Mouse (Mus musculus): ENCODE measurements at regions not wholly inside any gene's neighbourhood (a gene's known extent, or its start where the extent isn't known, plus 50 kb on each side); places are given as distances from the start of the nearest gene placed in this dataset.

GRCm38 (mm10) chr1:154080505-154081380, 120.2 kb upstream of the Zfp648 start:
- DNase-seq (ENCODE audit: low spot score): no peak

GRCm38 (mm10) chr1:154086145-154086544, 114.8 kb upstream of the Zfp648 start:
- DNase-seq (ENCODE audit: low spot score): no peak

- no peak for DNase-seq (ENCODE audit: low spot score)
These were observed 111.2 kb upstream of the Zfp648 start for GRCm38 (mm10) chr1:154089815-154090214.

- DNase-seq (ENCODE audit: low spot score): no peak
These were observed 110.2 kb upstream of the Zfp648 start for GRCm38 (mm10) chr1:154090521-154091490.

GRCm38 (mm10) chr1:154093549-154093948, 107.4 kb upstream of the Zfp648 start:
- no peak for DNase-seq (ENCODE audit: low spot score)

- DNase-seq (ENCODE audit: low spot score): no peak
These were observed 106.6 kb upstream of the Zfp648 start for GRCm38 (mm10) chr1:154094357-154094756.

- DNase-seq (ENCODE audit: low spot score): no peak
These were observed 104.9 kb upstream of the Zfp648 start for GRCm38 (mm10) chr1:154096113-154096512.

GRCm38 (mm10) chr1:154096911-154097310, 104.1 kb upstream of the Zfp648 start:
- no peak for DNase-seq (ENCODE audit: low spot score)

- peak; percentile 10 for DNase-seq (ENCODE audit: low spot score)
These were observed 103.3 kb upstream of the Zfp648 start for GRCm38 (mm10) chr1:154097656-154098055.

- DNase-seq (ENCODE audit: low spot score): no peak
These were observed 100.4 kb upstream of the Zfp648 start for GRCm38 (mm10) chr1:154100556-154100955.

GRCm38 (mm10) chr1:154101433-154101832, 99.6 kb upstream of the Zfp648 start:
- no peak for DNase-seq (ENCODE audit: low spot score)

GRCm38 (mm10) chr1:154102191-154102590, 98.8 kb upstream of the Zfp648 start:
- no peak for DNase-seq (ENCODE audit: low spot score)

- peak; percentile 17 for DNase-seq (ENCODE audit: low spot score)
These were observed 98.0 kb upstream of the Zfp648 start for GRCm38 (mm10) chr1:154102871-154103596.

- no peak for DNase-seq (ENCODE audit: low spot score)
These were observed 97.4 kb upstream of the Zfp648 start for GRCm38 (mm10) chr1:154103597-154103923.

- no peak for DNase-seq (ENCODE audit: low spot score)
These were observed 96.9 kb upstream of the Zfp648 start for GRCm38 (mm10) chr1:154104006-154104600.

- no peak for DNase-seq (ENCODE audit: low spot score)
These were observed 96.2 kb upstream of the Zfp648 start for GRCm38 (mm10) chr1:154104779-154105178.

- DNase-seq (ENCODE audit: low spot score): no peak
These were observed 88.5 kb upstream of the Zfp648 start for GRCm38 (mm10) chr1:154112500-154112899.

GRCm38 (mm10) chr1:154113291-154114050, 87.5 kb upstream of the Zfp648 start:
- DNase-seq (ENCODE audit: low spot score): no peak

GRCm38 (mm10) chr1:154116188-154116710, 84.7 kb upstream of the Zfp648 start:
- DNase-seq (ENCODE audit: low spot score): no peak

GRCm38 (mm10) chr1:154117346-154117687, 83.7 kb upstream of the Zfp648 start:
- DNase-seq (ENCODE audit: low spot score): peak; percentile 7

Data from embryo, embryonic 10 days (tissue).